Mouse (Mus musculus): Measurements from ENCODE around the gene Sfxn2. TPM values are rescaled to one million over a fixed set of nuclear protein-coding genes. Genes with fewer than 3 reads are reported as not detected.

The Sfxn2 gene
- polyA plus RNA-seq, 1 experiment from 2014 or later, result 12.4 TPM

DNA sequence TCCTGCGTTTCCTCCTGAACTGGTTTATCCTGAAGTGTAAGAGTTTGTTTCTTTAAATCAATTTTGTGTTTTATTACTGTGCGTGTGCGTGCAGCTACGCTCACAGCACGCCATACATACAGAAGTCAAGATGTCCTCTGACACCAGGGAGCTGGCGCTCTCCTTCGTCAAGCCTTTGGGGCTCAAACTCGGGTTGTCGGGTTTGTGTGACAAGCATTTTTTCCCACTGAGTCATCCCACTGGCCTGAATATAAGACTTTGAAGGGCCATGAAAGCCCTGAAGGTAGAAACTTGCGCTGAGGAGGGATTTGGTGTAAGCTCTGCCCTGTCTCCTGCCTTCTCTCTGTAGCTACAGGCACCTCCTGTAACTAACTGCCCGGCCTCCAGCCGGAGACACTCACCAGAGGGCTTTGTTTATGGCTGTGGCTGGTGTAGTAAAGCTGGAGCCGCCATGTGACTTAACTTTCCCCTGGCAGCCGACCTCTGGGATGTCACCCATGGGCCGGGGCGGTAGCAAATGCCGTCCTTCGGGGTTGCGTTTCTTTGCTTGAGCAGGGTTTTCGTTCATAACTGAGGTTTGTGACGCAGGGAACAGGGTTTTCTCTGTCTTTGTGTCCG lies 69.1 kb downstream of the Sfxn2 start:
- no peak for ATAC-seq
- WGBS, result 67% methylated on average over 22 of the region's 22 CpGs
- Histone ChIP-seq H3K9me3 (replicated peaks) (no peaks in the 10 kb centered on the region), H3K36me3 (ENCODE audit: poor library complexity, severe bottlenecking) (peaks cover 37% of the 10 kb centered on the region), H3K9ac (peak overlapping the region; percentile 27), H3K27ac (peak overlapping the region; percentile 65), H3K4me3 (no peak overlapping the region), H3K4me1 (peaks cover 53% of the 10 kb centered on the region), H3K27me3 (no peaks in the 10 kb centered on the region), H3K4me2 (no peak overlapping the region)

DNA sequence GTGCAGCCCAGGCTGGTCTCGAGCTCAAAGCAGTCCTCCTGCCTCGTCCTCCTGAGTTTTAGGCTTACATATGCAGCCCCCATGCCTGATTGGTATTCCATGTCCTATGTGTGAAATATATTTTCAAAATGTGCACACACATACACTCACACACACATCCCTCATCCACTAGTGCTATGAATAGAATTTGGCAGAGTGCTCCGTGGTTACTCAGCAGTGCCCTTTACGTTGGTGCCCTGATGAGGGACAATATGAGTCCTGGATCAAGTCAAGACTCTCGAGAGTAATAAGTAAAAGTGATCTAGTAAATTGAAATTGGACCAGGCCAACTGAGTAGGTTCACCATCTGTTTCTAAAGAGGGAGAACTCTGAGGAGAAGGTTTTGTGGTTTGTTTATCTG lies 70.1 kb downstream of the Sfxn2 start:
- Histone ChIP-seq H3K9me3 (replicated peaks) (no peaks in the 10 kb centered on the region), H3K4me3 (no peak overlapping the region), H3K9ac (no peak overlapping the region), H3K27me3 (no peaks in the 10 kb centered on the region), H3K4me2 (no peak overlapping the region), H3K36me3 (ENCODE audit: poor library complexity, severe bottlenecking) (peaks cover 31% of the 10 kb centered on the region), H3K4me1 (peaks cover 53% of the 10 kb centered on the region), H3K27ac (no peak overlapping the region; the same call in 1 of the 2 replicates)
- no peak for ATAC-seq
- WGBS, result 81% methylated on average over 5 of the region's 5 CpGs

DNA sequence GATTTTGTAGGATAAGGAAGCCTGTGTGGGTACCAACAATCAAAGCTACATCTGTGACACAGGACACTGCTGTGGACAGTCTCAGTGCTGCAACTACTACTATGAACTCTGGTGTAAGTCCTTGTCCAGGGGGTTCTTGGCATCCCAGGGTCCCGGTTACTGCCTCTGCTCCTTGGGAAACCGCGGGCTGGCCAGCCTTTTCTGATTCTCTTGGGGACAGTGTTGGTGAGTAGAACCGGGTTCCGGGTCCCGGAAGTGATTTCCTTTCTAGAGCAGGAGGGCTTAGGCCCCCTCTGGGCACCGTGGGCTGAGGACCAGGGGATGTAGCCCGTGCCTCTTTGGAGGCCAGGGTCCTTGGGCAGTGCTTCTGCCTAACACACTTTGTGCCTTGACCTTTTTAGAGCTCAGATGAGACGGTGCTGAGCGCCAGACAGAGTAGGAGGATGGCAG lies 71.2 kb downstream of the Sfxn2 start:
- peaks cover 53% of the 10 kb centered on the region for H3K4me1 ChIP-seq
- no peaks in the 10 kb centered on the region for H3K27me3 ChIP-seq
- WGBS, result 81% methylated on average over 10 of the region's 10 CpGs
- peaks cover 31% of the 10 kb centered on the region for H3K36me3 ChIP-seq (ENCODE audit: poor library complexity, severe bottlenecking)
- H3K9ac ChIP-seq, result no peak overlapping the region; the same call in 1 of the 2 replicates
- H3K4me3 ChIP-seq, result no peak overlapping the region
- no peaks in the 10 kb centered on the region for H3K9me3 ChIP-seq (replicated peaks)
- H3K4me2 ChIP-seq, result no peak overlapping the region
- peak overlapping the region; percentile 61 for H3K27ac ChIP-seq
- no peak for ATAC-seq

DNA sequence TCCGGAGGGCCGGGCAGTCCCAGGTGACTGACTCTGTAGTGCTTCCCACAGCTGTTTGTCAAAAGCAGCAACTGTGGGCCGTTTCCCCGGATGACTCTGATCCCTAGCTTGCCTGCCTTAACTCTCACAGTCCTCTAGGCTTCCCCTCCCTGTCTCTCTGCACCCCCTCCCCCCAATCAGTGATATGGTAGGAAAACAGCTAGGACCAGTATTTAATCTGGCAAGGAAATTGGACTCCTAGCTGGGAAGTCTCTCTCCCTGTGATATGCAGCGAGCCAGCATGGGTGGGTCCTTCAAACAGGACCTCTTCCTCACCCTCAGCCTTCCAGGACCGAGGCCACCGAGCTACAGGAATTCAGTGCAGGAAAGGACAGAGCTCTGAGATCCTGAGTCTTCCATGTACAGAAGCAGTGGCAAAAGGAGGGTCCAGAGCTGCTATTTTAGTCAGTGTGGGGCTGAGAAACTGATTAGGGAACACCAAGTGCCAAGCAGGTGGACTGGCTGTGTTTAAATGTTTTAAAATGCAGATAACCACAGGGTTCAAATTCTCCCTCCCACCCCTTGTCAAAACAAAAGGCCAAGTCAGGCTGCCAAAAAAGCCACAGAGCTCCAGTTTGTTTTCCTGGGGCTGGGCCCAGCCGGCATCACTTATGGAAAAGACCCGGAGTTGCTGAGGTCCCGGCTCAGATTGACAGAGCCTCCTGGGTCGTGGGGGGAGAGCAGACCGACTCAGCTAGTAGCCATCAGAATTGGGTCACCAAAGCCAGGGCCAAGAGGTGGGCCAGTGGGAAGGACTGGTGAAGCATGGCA lies 71.8 kb downstream of the Sfxn2 start:
- ATAC-seq, result peak; percentile 55
- Histone ChIP-seq H3K27ac (peak overlapping the region; percentile 61), H3K27me3 (no peaks in the 10 kb centered on the region), H3K9me3 (replicated peaks) (no peaks in the 10 kb centered on the region), H3K4me2 (0 out of 2 replicates have a peak overlapping the region, but pooled peaks have one; percentile 7), H3K36me3 (ENCODE audit: poor library complexity, severe bottlenecking) (peaks cover 30% of the 10 kb centered on the region), H3K4me1 (peaks cover 53% of the 10 kb centered on the region), H3K4me3 (no peak overlapping the region), H3K9ac (peak overlapping the region; percentile 12; the same call in 1 of the 2 replicates)
- WGBS, result 35% methylated on average over 12 of the region's 12 CpGs

DNA sequence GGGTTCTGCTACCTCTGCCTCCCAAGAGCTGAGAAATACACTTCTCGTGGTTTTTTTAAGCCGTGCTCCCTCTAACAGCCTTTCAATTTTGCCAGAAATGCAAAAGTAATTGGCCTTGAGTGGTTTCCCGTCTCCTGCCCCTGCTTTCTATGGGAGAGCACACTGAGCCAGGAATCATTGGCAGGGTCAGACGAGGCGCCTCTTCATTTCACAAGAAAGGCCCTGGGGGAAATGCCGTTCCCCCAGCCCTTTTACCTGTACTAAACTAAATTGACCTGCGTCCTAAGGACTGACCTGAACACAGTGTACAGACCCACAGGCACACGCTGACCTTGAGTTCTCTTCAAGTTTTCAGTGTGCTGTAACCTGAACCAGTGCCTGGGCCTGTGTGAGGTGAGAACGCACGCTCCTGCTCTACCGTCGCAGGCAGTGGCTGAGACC lies 72.9 kb downstream of the Sfxn2 start:
- H3K4me3 ChIP-seq, result no peak overlapping the region
- ATAC-seq, result no peak
- WGBS, result 78% methylated on average over 12 of the region's 12 CpGs
- peaks cover 53% of the 10 kb centered on the region for H3K4me1 ChIP-seq
- no peaks in the 10 kb centered on the region for H3K27me3 ChIP-seq
- no peak overlapping the region for H3K9ac ChIP-seq
- H3K36me3 ChIP-seq (ENCODE audit: poor library complexity, severe bottlenecking), result peaks cover 27% of the 10 kb centered on the region
- H3K9me3 ChIP-seq (replicated peaks), result no peaks in the 10 kb centered on the region
- no peak overlapping the region for H3K4me2 ChIP-seq
- H3K27ac ChIP-seq, result 0 out of 2 replicates have a peak overlapping the region, but pooled peaks have one; percentile 61

DNA sequence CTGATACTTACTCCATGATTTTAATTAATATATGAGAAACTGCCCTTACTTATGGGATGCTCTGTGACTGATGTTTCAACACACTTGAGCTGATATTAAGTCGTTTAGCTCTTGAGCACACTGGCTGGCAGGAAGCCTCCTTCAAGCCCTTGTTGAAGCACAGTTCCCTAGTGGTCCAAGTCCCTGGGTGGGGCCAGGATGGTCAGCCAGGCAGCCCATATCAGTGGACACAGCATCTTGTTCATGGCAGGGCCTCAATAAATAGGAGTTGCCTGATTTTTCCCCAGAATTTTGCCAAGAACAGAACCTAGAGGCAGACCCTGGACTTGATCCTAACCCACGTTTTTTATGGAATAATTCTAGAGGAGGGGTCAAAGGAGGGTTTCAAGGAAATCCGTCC lies 74.1 kb downstream of the Sfxn2 start:
- ATAC-seq, result no peak
- Histone ChIP-seq H3K27ac (no peak overlapping the region), H3K4me1 (peaks cover 41% of the 10 kb centered on the region), H3K9ac (no peak overlapping the region), H3K36me3 (ENCODE audit: poor library complexity, severe bottlenecking) (peaks cover 33% of the 10 kb centered on the region), H3K27me3 (no peaks in the 10 kb centered on the region), H3K4me2 (no peak overlapping the region), H3K4me3 (no peak overlapping the region), H3K9me3 (replicated peaks) (no peaks in the 10 kb centered on the region)
- 84% methylated on average over 3 of the region's 3 CpGs for WGBS

Other genes starting within 250 kb of the Sfxn2 start
- gene Psd, start 246.2 kb upstream of the Sfxn2 start, polyA plus RNA-seq (2015; fragmentation: Nextera tagmentation; extraction: Ambion mirVana), result 31.0 and 34.8 TPM in 2 replicates
- 30.8 and 32.8 TPM in 2 replicates for gene Fbxl15, start 245.2 kb upstream of the Sfxn2 start, polyA plus RNA-seq (2015; fragmentation: Nextera tagmentation; extraction: Ambion mirVana)
- gene Cuedc2, start 234.7 kb upstream of the Sfxn2 start, polyA plus RNA-seq (2015; fragmentation: Nextera tagmentation; extraction: Ambion mirVana), result 304 and 309 TPM in 2 replicates
- gene Mfsd13a, start 232.2 kb upstream of the Sfxn2 start, polyA plus RNA-seq (2015; fragmentation: Nextera tagmentation; extraction: Ambion mirVana), result 7.6 and 7.8 TPM in 2 replicates
- gene 2310034G01Rik, start 223.1 kb upstream of the Sfxn2 start, polyA plus RNA-seq (2015; fragmentation: Nextera tagmentation; extraction: Ambion mirVana), result 1.7 and 2.2 TPM in 2 replicates
- gene Actr1a, start 177.6 kb upstream of the Sfxn2 start, polyA plus RNA-seq (2015; fragmentation: Nextera tagmentation; extraction: Ambion mirVana), result 285 and 307 TPM in 2 replicates
- 28.0 and 30.3 TPM in 2 replicates for gene Sufu, start 176.5 kb upstream of the Sfxn2 start, polyA plus RNA-seq (2015; fragmentation: Nextera tagmentation; extraction: Ambion mirVana)
- gene Trim8, start 71.7 kb upstream of the Sfxn2 start, polyA plus RNA-seq (2015; fragmentation: Nextera tagmentation; extraction: Ambion mirVana), result 22.5 and 22.6 TPM in 2 replicates
- gene Arl3, start 167 bp upstream of the Sfxn2 start, polyA plus RNA-seq (2015; fragmentation: Nextera tagmentation; extraction: Ambion mirVana), result 233 and 245 TPM in 2 replicates
- 33.1 and 36.5 TPM in 2 replicates for gene Wbp1l, start 25.7 kb downstream of the Sfxn2 start, polyA plus RNA-seq (2015; fragmentation: Nextera tagmentation; extraction: Ambion mirVana)
- not detected in 2 replicates for gene Cyp17a1, start 99.8 kb downstream of the Sfxn2 start, polyA plus RNA-seq (2015; fragmentation: Nextera tagmentation; extraction: Ambion mirVana)
- gene Borcs7, start 116.5 kb downstream of the Sfxn2 start, polyA plus RNA-seq (2015; fragmentation: Nextera tagmentation; extraction: Ambion mirVana), result 14.3 and 16.5 TPM in 2 replicates
- gene As3mt, start 134.1 kb downstream of the Sfxn2 start, polyA plus RNA-seq (2015; fragmentation: Nextera tagmentation; extraction: Ambion mirVana), result 16.6 and 18.0 TPM in 2 replicates
- gene Cnnm2, start 188.2 kb downstream of the Sfxn2 start, polyA plus RNA-seq (2015; fragmentation: Nextera tagmentation; extraction: Ambion mirVana), result 2.3 and 3.0 TPM in 2 replicates